Mouse (Mus musculus) midbrain, postnatal 0 days (tissue): ENCODE results near the gene Rpe. TPM values are rescaled to one million over a fixed set of nuclear protein-coding genes. Genes with fewer than 3 reads are reported as not detected.
"Not testable (repeated sequence)": the region's sequence is repeated elsewhere in the genome, so short reads cannot be mapped to it uniquely, and the experiment has no call there.

Source experiments
- ATAC-seq: fragments of 200-750 bp; cut with Nextera tagmentation; 2 replicates; pipeline ENCODE4 v1.8.0; 2017; ENCODE audit warnings: moderate number of reproducible peaks, mild to moderate bottlenecking, moderate TSS enrichment, moderate library complexity; ENCODE audit not compliant: low FRiP score
- DNase-seq: peaks from one replicate; pipeline ENCODE4 v3.0.0-alpha.2; 2015; ENCODE audit warnings: low spot score
- H3K27ac ChIP-seq: fragments of 300-500 bp; sonication (generic); 2 replicates; pipeline ENCODE4 v1.5.1; 2014; ENCODE audit warnings: low read depth, mild to moderate bottlenecking, low read length, mixed read lengths
- H3K27me3 ChIP-seq: fragments of 300-500 bp; sonication (generic); 2 replicates; pipeline ENCODE4 v1.6.1; 2014; ENCODE audit warnings: low read length, control low read depth, mixed read lengths; ENCODE audit not compliant: insufficient read depth
- H3K36me3 ChIP-seq: fragments of 300-500 bp; sonication (generic); 2 replicates; pipeline ENCODE4 v1.6.1; 2014; ENCODE audit warnings: low read length, control low read depth, mixed read lengths; ENCODE audit not compliant: insufficient read depth
- H3K4me1 ChIP-seq: fragments of 300-500 bp; sonication (generic); 2 replicates; pipeline ENCODE4 v1.6.1; 2014; ENCODE audit warnings: mild to moderate bottlenecking, control low read depth, antibody characterized with exemption, low read length, mixed read lengths; ENCODE audit not compliant: insufficient read depth
- H3K4me2 ChIP-seq: fragments of 300-500 bp; sonication (generic); 2 replicates; pipeline ENCODE4 v1.6.1; 2014; ENCODE audit warnings: low read depth, mild to moderate bottlenecking, low read length, mixed read lengths; ENCODE audit not compliant: poor library complexity, severe bottlenecking
- H3K4me3 ChIP-seq: fragments of 300-500 bp; sonication (generic); 2 replicates; pipeline ENCODE4 v1.5.1; 2014; ENCODE audit warnings: low read depth, mild to moderate bottlenecking, low read length, moderate library complexity
- H3K9ac ChIP-seq: fragments of 300-500 bp; sonication (generic); replicated peaks from 2 replicates; pipeline ENCODE4 v1.6.1; 2014; ENCODE audit warnings: mild to moderate bottlenecking, low read length, moderate library complexity, mixed read lengths; ENCODE audit not compliant: poor library complexity, severe bottlenecking
- H3K9me3 ChIP-seq: fragments of 300-500 bp; sonication (generic); 2 replicates; pipeline ENCODE4 v1.6.1; 2016; ENCODE audit warnings: low read length, control low read depth
- CTCF ChIP-seq: IDR thresholded peaks from 2 replicates; pipeline ENCODE4 v1.5.1; 2016; ENCODE audit warnings: antibody characterized with exemption, mild to moderate bottlenecking
- WGBS: fragments of 180-500 bp; shearing (Covaris S2); extraction: QIAGEN DNeasy Blood & Tissue Kit; methylation state at CpG from one replicate; pipeline ENCODE4 v1.1.7; 2014; 5-methylcytosine and 5-hydroxymethylcytosine counted together
- polyA plus RNA-seq: library from polyadenylated mRNA; unstranded; fragments of >200 nt; fragmentation: Nextera tagmentation; extraction: Ambion mirVana; gene quantifications from 2 replicates; pipeline ENCODE4 v1.2.1, GENCODE M21; 2015
- total RNA-seq: library from RNA; depleted of rRNA; stranded (reverse); fragments of >200 nt; gene quantifications from 2 replicates; pipeline ENCODE4 v1.2.3, GENCODE M21; 2014

Rpe gene
- total and polyA plus RNA-seq, 2 experiments from 2014 or later = 18.2 to 24.9 TPM

- Histone ChIP-seq H3K4me3 (no peak overlapping the region), H3K4me1 (no peaks in the 10 kb centered on the region), H3K9me3 (no peaks in the 10 kb centered on the region), H3K27ac (no peak overlapping the region), H3K9ac (no peak overlapping the region), H3K27me3 (no peaks in the 10 kb centered on the region), H3K4me2 (no peak overlapping the region), H3K36me3 (0 out of 2 replicates have a peak, but pooled peaks cover 2% of the 10 kb centered on the region)
- WGBS = 66% methylated on average over 7 of the region's 7 CpGs
- DNase-seq = no peak
- TF ChIP-seq CTCF = no peak
- ATAC-seq = no peak
Measured at GRCm38 (mm10) chr1:66695296-66695695, 5.3 kb upstream of the Rpe start.

- not testable (repeated sequence) for H3K9ac ChIP-seq, H3K9me3 ChIP-seq, H3K4me3 ChIP-seq, H3K4me1 ChIP-seq, H3K4me2 ChIP-seq, H3K27ac ChIP-seq, H3K36me3 ChIP-seq, ATAC-seq, DNase-seq, H3K27me3 ChIP-seq
- WGBS = 91% methylated on average over 10 of the region's 10 CpGs
Measured at GRCm38 (mm10) chr1:66699630-66700029, 1.0 kb upstream of the Rpe start.

DNA sequence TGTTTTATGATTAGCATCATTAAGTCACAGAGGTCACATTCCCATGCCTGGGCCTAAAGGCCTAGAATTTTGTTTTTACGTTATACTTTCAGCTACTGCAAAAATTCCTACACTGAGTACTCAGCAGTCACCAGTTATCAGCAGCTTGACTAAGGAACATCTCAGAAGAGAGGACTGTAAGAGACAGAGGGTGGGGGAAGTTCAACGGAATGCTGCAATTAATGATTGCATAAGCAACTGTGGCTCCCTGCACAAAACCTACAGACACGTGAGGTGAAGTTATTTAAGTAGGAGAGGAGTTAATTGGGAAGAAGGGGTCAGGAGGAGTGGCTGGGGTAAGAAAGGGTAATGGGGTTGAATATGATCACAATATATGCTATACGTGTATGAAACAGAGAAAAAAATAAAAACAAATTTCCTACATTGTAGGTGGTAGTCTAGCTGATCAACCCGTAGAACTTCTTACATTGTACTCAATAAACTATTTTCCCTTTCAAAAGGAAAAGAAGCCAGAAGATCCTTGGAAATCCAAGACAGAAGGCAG lies 410 bp upstream of the Rpe start:
- H3K4me2 ChIP-seq = peak overlapping the region; percentile 62
- DNase-seq (no peak), ATAC-seq (peak; percentile 33; the same call in 1 of the 2 replicates)
- H3K4me1 ChIP-seq = no peaks in the 10 kb centered on the region
- H3K9ac ChIP-seq = peak overlapping the region; percentile 79
- peak overlapping the region; percentile 89 for H3K4me3 ChIP-seq
- H3K36me3 ChIP-seq = no peaks in the 10 kb centered on the region
- H3K9me3 ChIP-seq = no peaks in the 10 kb centered on the region
- H3K27ac ChIP-seq = no peak overlapping the region
- 52% methylated on average over 5 of the region's 5 CpGs for WGBS
- H3K27me3 ChIP-seq = no peaks in the 10 kb centered on the region
- no peak for TF ChIP-seq CTCF

DNA sequence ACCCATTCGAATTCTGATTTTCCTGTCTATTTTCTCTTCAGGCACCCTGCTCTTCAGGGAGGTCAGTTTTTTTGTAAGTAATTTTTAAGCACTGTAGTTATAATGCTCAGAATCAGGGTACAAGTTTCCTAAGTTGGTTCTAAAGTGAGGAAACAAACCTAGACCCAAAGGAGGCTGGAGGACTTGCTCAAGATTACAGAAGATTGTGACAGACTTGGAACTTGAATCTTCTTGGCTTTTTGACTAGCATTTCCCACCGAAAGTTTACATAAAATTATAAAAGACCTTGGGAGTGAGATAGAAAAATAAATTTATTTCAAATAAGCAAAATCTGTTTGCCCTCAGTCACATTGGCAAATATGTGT lies 927 bp downstream of the Rpe start:
- TF ChIP-seq CTCF = no peak
- H3K4me2 ChIP-seq = peak overlapping the region; percentile 62
- H3K9ac ChIP-seq = peak overlapping the region; percentile 79
- H3K27me3 ChIP-seq = no peaks in the 10 kb centered on the region
- H3K9me3 ChIP-seq = no peaks in the 10 kb centered on the region
- H3K36me3 ChIP-seq = no peaks in the 10 kb centered on the region
- ATAC-seq (no peak), DNase-seq (no peak)
- H3K4me1 ChIP-seq = no peaks in the 10 kb centered on the region
- H3K4me3 ChIP-seq = peak overlapping the region; percentile 89
- WGBS = 42% methylated on average over 2 of the region's 2 CpGs
- no peak overlapping the region for H3K27ac ChIP-seq

- Histone ChIP-seq H3K4me3 (no peak overlapping the region), H3K4me2 (no peak overlapping the region), H3K36me3 (0 out of 2 replicates have a peak, but pooled peaks cover 6% of the 10 kb centered on the region), H3K27ac (no peak overlapping the region), H3K9ac (no peak overlapping the region), H3K9me3 (no peaks in the 10 kb centered on the region), H3K27me3 (no peaks in the 10 kb centered on the region), H3K4me1 (no peaks in the 10 kb centered on the region)
- DNase-seq (no peak), ATAC-seq (no peak)
- no peak for TF ChIP-seq CTCF
- 87% methylated on average over 4 of the region's 4 CpGs for WGBS
Measured at GRCm38 (mm10) chr1:66702623-66703345, 2.2 kb downstream of the Rpe start.

DNA sequence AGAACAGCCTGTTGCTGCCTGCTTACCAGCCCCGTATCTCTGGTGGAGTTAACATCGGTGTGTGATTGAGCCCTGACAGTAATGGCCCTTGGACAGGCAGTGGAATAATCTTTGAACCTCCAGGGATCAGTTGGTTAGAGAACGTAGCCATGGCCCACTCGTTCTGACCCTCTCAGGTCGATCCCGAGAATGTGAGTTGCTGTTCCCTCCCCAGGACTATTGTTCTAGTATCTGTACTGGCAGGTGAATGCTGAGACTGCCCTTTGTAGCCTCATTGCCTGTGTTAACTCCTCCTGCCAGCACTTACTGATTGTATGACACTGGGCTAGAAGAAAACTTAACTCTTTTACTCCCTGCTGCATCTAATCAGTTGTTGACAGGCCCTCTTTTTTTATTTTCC lies 3.9 kb downstream of the Rpe start:
- no peak for ATAC-seq
- DNase-seq = no peak
- no peak overlapping the region for H3K27ac ChIP-seq
- no peak overlapping the region for H3K9ac ChIP-seq
- H3K36me3 ChIP-seq = peaks cover 11% of the 10 kb centered on the region; the same call in 1 of the 2 replicates
- no peak overlapping the region for H3K4me2 ChIP-seq
- no peaks in the 10 kb centered on the region for H3K27me3 ChIP-seq
- TF ChIP-seq CTCF = no peak
- 64% methylated on average over 6 of the region's 6 CpGs for WGBS
- H3K4me3 ChIP-seq = no peak overlapping the region
- H3K4me1 ChIP-seq = no peaks in the 10 kb centered on the region
- H3K9me3 ChIP-seq = no peaks in the 10 kb centered on the region
